Mouse (Mus musculus) hindbrain, embryonic 12.5 days (tissue): ENCODE results near the gene Pax3. TPM values are rescaled to one million over a fixed set of nuclear protein-coding genes. Genes with fewer than 3 reads are reported as not detected.

ENCODE experiments used
- ATAC-seq: fragments of 200-750 bp; cut with Nextera tagmentation; 2 replicates; pipeline ENCODE4 v1.8.0; 2017; ENCODE audit warnings: moderate TSS enrichment; ENCODE audit not compliant: low FRiP score
- H3K27ac ChIP-seq: fragments of 300-500 bp; sonication (generic); 2 replicates; pipeline ENCODE4 v1.5.1; 2016; ENCODE audit warnings: mild to moderate bottlenecking
- H3K27me3 ChIP-seq: fragments of 300-500 bp; sonication (generic); 2 replicates; pipeline ENCODE4 v1.6.1; 2016; ENCODE audit warnings: mild to moderate bottlenecking
- H3K36me3 ChIP-seq: fragments of 300-500 bp; sonication (generic); 2 replicates; pipeline ENCODE4 v1.6.1; 2016; ENCODE audit warnings: mild to moderate bottlenecking
- H3K4me1 ChIP-seq: fragments of 300-500 bp; sonication (generic); 2 replicates; pipeline ENCODE4 v1.6.1; 2016
- H3K4me2 ChIP-seq: fragments of 300-500 bp; sonication (generic); replicated peaks from 2 replicates; pipeline ENCODE4 v1.6.1; 2016; ENCODE audit warnings: mild to moderate bottlenecking
- H3K4me3 ChIP-seq: fragments of 300-500 bp; sonication (generic); 2 replicates; pipeline ENCODE4 v1.5.1; 2016; ENCODE audit warnings: mild to moderate bottlenecking
- H3K9ac ChIP-seq: fragments of 300-500 bp; sonication (generic); 2 replicates; pipeline ENCODE4 v1.6.1; 2016; ENCODE audit warnings: mild to moderate bottlenecking, moderate library complexity
- H3K9me3 ChIP-seq: fragments of 300-500 bp; sonication (generic); replicated peaks from 2 replicates; pipeline ENCODE4 v1.6.1; 2016; ENCODE audit warnings: mild to moderate bottlenecking
- WGBS: fragments of 180-500 bp; shearing (Covaris S2); methylation state at CpG from one replicate; pipeline ENCODE4 v1.1.7; 2016; 5-methylcytosine and 5-hydroxymethylcytosine counted together
- polyA plus RNA-seq: library from polyadenylated mRNA; unstranded; fragments of >200 nt; fragmentation: Nextera tagmentation; extraction: Ambion mirVana; gene quantifications from 2 replicates; pipeline ENCODE4 v1.2.1, GENCODE M21; 2016

Gene Pax3
- polyA plus RNA-seq, 1 experiment from 2014 or later = 37.5 TPM

GRCm38 (mm10) chr1:78189016-78189415 lies 7.9 kb downstream of the Pax3 start:
- WGBS = under 1% methylated on average over 16 of the region's 16 CpGs
- peak overlapping the region; percentile 87 for H3K27ac ChIP-seq
- peak; percentile 5; the same call in 1 of the 2 replicates for ATAC-seq

GRCm38 (mm10) chr1:78188299-78188698 lies 8.6 kb downstream of the Pax3 start:
- Histone ChIP-seq H3K27ac (0 out of 2 replicates have a peak overlapping the region, but pooled peaks have one; percentile 3), H3K9ac (peak overlapping the region; percentile 27; the same call in 1 of the 2 replicates), H3K27me3 (peaks cover 74% of the 10 kb centered on the region), H3K36me3 (no peaks in the 10 kb centered on the region), H3K9me3 (no peaks in the 10 kb centered on the region), H3K4me1 (peaks cover 26% of the 10 kb centered on the region), H3K4me2 (peak overlapping the region; percentile 66), H3K4me3 (no peak overlapping the region)
- WGBS = 6% methylated on average over 2 of the region's 2 CpGs
- ATAC-seq = no peak

More at GRCm38 (mm10) chr1:78189016-78189415, 7.9 kb downstream of the Pax3 start:
- peak overlapping the region; percentile 49 for H3K4me3 ChIP-seq
- peaks cover 77% of the 10 kb centered on the region for H3K27me3 ChIP-seq
- peaks cover 31% of the 10 kb centered on the region for H3K4me1 ChIP-seq
- H3K9me3 ChIP-seq = no peaks in the 10 kb centered on the region
- H3K36me3 ChIP-seq = no peaks in the 10 kb centered on the region
- H3K9ac ChIP-seq = peak overlapping the region; percentile 61
- H3K4me2 ChIP-seq = peak overlapping the region; percentile 66

- Histone ChIP-seq H3K9me3 (no peaks in the 10 kb centered on the region), H3K4me3 (peak overlapping the region; percentile 15; the same call in 1 of the 2 replicates), H3K27ac (0 out of 2 replicates have a peak overlapping the region, but pooled peaks have one; percentile 3), H3K36me3 (no peaks in the 10 kb centered on the region), H3K4me2 (peak overlapping the region; percentile 66), H3K27me3 (peaks cover 74% of the 10 kb centered on the region), H3K4me1 (peaks cover 24% of the 10 kb centered on the region), H3K9ac (peak overlapping the region; percentile 27; the same call in 1 of the 2 replicates)
- ATAC-seq = no peak
- 9% methylated on average over 6 of the region's 6 CpGs for WGBS
Observed at GRCm38 (mm10) chr1:78187788-78188173, 9.2 kb downstream of the Pax3 start.

GRCm38 (mm10) chr1:78187122-78187787 lies 9.7 kb downstream of the Pax3 start:
- Histone ChIP-seq H3K9me3 (no peaks in the 10 kb centered on the region), H3K27ac (no peak overlapping the region), H3K36me3 (no peaks in the 10 kb centered on the region), H3K4me1 (peaks cover 26% of the 10 kb centered on the region), H3K4me3 (peak overlapping the region; percentile 15; the same call in 1 of the 2 replicates), H3K9ac (no peak overlapping the region; the same call in 1 of the 2 replicates), H3K4me2 (peak overlapping the region; percentile 66), H3K27me3 (peaks cover 74% of the 10 kb centered on the region)
- WGBS = 5% methylated on average over 8 of the region's 8 CpGs
- ATAC-seq = no peak

GRCm38 (mm10) chr1:78182954-78183353 lies 14.0 kb downstream of the Pax3 start:
- no peaks in the 10 kb centered on the region for H3K36me3 ChIP-seq
- H3K9ac ChIP-seq = no peak overlapping the region
- H3K4me1 ChIP-seq = peaks cover 11% of the 10 kb centered on the region
- H3K4me3 ChIP-seq = no peak overlapping the region
- peaks cover 71% of the 10 kb centered on the region for H3K27me3 ChIP-seq
- H3K4me2 ChIP-seq = no peak overlapping the region
- ATAC-seq = no peak
- no peaks in the 10 kb centered on the region for H3K9me3 ChIP-seq
- 40% methylated on average over 5 of the region's 5 CpGs for WGBS
- no peak overlapping the region for H3K27ac ChIP-seq

DNA sequence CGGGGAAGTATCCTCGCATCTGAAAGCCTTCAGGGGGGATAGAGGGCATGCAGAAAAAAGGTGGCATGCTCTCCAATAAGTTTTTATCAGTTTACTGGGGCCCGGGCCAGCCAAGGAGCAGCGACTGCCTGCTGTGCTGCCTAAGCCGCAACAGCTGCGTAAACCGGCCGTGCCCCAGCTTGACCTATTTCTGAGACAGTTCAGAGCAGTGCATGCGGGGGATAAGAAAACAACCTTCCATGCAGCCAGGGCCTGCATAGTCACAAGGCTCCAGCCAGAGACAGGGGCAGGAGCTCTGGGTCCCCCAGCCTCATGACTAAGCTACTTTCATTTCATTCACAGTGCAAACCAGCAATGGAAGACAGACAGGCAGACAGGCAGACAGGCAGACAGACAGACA lies 15.1 kb downstream of the Pax3 start:
- Histone ChIP-seq H3K4me2 (peak overlapping the region; percentile 27), H3K4me1 (peaks cover 11% of the 10 kb centered on the region), H3K4me3 (no peak overlapping the region), H3K9me3 (no peaks in the 10 kb centered on the region), H3K27ac (peak overlapping the region; percentile 55; the same call in 1 of the 2 replicates), H3K27me3 (peaks cover 72% of the 10 kb centered on the region), H3K36me3 (no peaks in the 10 kb centered on the region), H3K9ac (no peak overlapping the region)
- 2% methylated on average over 9 of the region's 9 CpGs for WGBS
- ATAC-seq = peak; percentile 48; the same call in 1 of the 2 replicates

- Histone ChIP-seq H3K36me3 (no peaks in the 10 kb centered on the region), H3K4me1 (peaks cover 27% of the 10 kb centered on the region)
- 23% methylated on average over 6 of the region's 6 CpGs for WGBS
Observed at GRCm38 (mm10) chr1:78172334-78172733, 24.6 kb downstream of the Pax3 start.

DNA sequence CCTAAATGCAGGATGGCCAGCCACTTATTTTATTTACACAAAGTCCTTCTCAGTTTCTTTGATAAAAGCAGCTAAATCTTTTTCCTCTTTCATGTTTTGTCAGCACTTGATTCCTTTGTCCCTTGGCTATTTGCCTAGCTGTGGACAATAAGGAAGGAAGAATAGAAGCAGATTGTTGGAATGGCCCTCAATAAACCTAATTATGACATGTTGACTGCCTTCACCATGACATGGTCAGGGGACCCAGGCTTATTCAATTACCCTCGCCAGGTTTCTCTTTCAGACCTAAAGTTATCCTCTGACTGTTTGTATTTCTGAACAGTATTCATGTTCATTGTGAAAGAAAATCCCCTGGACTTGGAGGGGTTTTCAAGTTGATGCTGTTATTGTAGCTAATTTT lies 25.3 kb downstream of the Pax3 start:
- Histone ChIP-seq H3K27ac (peak overlapping the region; percentile 73; the same call in 1 of the 2 replicates), H3K4me3 (no peak overlapping the region), H3K4me2 (peak overlapping the region; percentile 35)

More at GRCm38 (mm10) chr1:78172334-78172733, 24.6 kb downstream of the Pax3 start:
- Histone ChIP-seq H3K9ac (peak overlapping the region; percentile 13; the same call in 1 of the 2 replicates), H3K27me3 (peaks cover 71% of the 10 kb centered on the region), H3K9me3 (no peaks in the 10 kb centered on the region), H3K27ac (peak overlapping the region; percentile 73), H3K4me2 (peak overlapping the region; percentile 35), H3K4me3 (no peak overlapping the region)
- ATAC-seq = no peak

GRCm38 (mm10) chr1:78170771-78171170 lies 26.2 kb downstream of the Pax3 start:
- 25% methylated on average over 9 of the region's 9 CpGs for WGBS
- H3K27me3 ChIP-seq = peaks cover 70% of the 10 kb centered on the region
- peak overlapping the region; percentile 19 for H3K4me2 ChIP-seq
- H3K27ac ChIP-seq = peak overlapping the region; percentile 46
- no peak overlapping the region for H3K4me3 ChIP-seq
- H3K9ac ChIP-seq = no peak overlapping the region
- H3K4me1 ChIP-seq = peaks cover 29% of the 10 kb centered on the region
- no peaks in the 10 kb centered on the region for H3K36me3 ChIP-seq
- no peak for ATAC-seq
- no peaks in the 10 kb centered on the region for H3K9me3 ChIP-seq

More for the DNA sequence above, 25.3 kb downstream of the Pax3 start:
- Histone ChIP-seq H3K4me1 (peaks cover 29% of the 10 kb centered on the region), H3K9me3 (no peaks in the 10 kb centered on the region), H3K36me3 (no peaks in the 10 kb centered on the region), H3K9ac (no peak overlapping the region), H3K27me3 (peaks cover 71% of the 10 kb centered on the region)
- ATAC-seq = no peak
- WGBS = 17% methylated on average over 1 of the region's 1 CpGs

DNA sequence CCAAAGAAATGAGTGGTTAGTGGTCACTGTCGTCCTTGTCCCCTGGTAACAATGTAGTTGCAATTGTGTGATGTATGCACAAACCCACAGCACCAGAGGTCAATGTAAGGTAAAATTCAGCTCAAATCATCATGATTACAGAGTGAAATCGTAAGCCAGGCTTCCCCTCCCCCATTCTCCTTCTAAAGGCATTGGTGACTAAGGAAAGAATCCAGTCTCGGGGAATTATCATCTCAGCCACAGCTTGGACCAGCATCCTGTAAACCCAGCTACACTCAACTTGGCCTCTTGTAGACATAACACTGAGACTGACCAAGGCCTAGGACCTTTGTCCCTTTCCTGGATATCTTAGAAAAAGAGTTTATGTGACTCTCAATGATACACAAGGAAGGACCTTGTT lies 28.1 kb downstream of the Pax3 start:
- no peaks in the 10 kb centered on the region for H3K36me3 ChIP-seq
- ATAC-seq = no peak
- H3K9ac ChIP-seq = no peak overlapping the region
- H3K4me3 ChIP-seq = no peak overlapping the region
- H3K27me3 ChIP-seq = peaks cover 80% of the 10 kb centered on the region
- 27% methylated on average over 3 of the region's 3 CpGs for WGBS
- peaks cover 32% of the 10 kb centered on the region for H3K4me1 ChIP-seq
- H3K9me3 ChIP-seq = no peaks in the 10 kb centered on the region
- peak overlapping the region; percentile 55 for H3K27ac ChIP-seq
- H3K4me2 ChIP-seq = peak overlapping the region; percentile 11; the same call in 1 of the 2 replicates

- Histone ChIP-seq H3K27ac (peak overlapping the region; percentile 24; the same call in 1 of the 2 replicates), H3K27me3 (peaks cover 86% of the 10 kb centered on the region), H3K4me2 (peak overlapping the region; percentile 19; the same call in 1 of the 2 replicates), H3K9ac (no peak overlapping the region), H3K36me3 (no peaks in the 10 kb centered on the region), H3K4me1 (peaks cover 32% of the 10 kb centered on the region), H3K4me3 (no peak overlapping the region), H3K9me3 (no peaks in the 10 kb centered on the region)
- ATAC-seq = peak; percentile 85
- 17% methylated on average over 18 of the region's 18 CpGs for WGBS
Observed at GRCm38 (mm10) chr1:78167577-78168286, 29.2 kb downstream of the Pax3 start.

DNA sequence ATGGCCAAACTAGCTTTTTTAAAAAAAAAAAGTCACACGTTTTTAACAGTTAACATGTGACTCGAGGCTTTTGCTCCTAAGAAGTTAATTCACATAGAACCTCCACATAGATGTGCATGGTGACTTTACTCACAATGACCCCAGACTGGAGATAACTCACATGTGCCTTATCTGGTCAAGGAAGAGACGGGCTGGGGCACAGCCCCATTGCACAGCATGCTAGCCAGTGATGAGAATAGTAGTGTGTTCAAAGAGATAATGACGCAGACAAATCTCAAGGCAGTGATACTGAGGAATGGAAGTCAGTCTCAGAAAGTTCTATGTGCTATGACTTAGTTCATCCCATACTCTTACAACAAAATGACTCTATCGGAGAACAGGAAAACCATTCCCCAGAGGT lies 35.2 kb downstream of the Pax3 start:
- H3K4me1 ChIP-seq = peaks cover 13% of the 10 kb centered on the region
- 77% methylated on average over 5 of the region's 5 CpGs for WGBS

More for the DNA sequence above, 35.2 kb downstream of the Pax3 start:
- H3K4me3 ChIP-seq = no peak overlapping the region
- no peak overlapping the region for H3K4me2 ChIP-seq
- ATAC-seq = no peak
- no peak overlapping the region for H3K27ac ChIP-seq
- H3K9me3 ChIP-seq = no peaks in the 10 kb centered on the region
- H3K9ac ChIP-seq = no peak overlapping the region
- peaks cover 75% of the 10 kb centered on the region for H3K27me3 ChIP-seq
- no peaks in the 10 kb centered on the region for H3K36me3 ChIP-seq
